ENCODE assay signal across 16 mouse cellular contexts in the genomic region with DNA sequence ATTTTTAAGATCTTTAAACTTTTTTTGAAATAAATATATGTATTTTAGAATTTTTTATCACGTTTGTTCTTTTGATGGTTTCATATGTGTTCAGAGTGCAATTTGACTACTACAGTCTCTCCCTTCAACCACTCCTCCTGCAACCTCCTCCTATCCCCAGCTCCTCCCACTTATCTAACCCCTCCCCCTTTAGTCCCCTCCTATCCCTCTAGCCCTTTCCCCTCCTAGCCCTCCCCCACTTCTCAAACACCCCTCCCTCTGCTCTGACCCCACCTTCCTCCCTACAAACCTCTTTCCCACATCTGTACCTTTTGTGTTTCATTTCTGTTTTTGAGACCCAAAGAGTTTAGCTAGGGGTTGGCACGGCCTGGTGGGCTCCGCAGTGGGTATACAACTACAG.
"Had no signal": no experiment of that assay in that cellular context is flagged by ENCODE, and none has a peak within 500 bp of the region (broad histone marks: within the 10 kb centered on the region; RNA-seq: fewer than 3 reads in every experiment).

No protein-coding gene starts in this region.

- H3K9me3 ChIP-seq: neural tube, embryonic 12.5 days; neural tube, embryonic 13.5 days; stomach, embryonic 15.5 days had no signal

- H3K36me3 ChIP-seq: neural tube, embryonic 12.5 days; neural tube, embryonic 13.5 days; stomach, embryonic 15.5 days had no signal

- H3K9ac ChIP-seq: neural tube, embryonic 12.5 days; stomach, embryonic 15.5 days had no signal

- DNase-seq: retina, postnatal 1 day; right cerebral cortex, adult 18-20 months; right cerebral cortex, postnatal 14 days; right cerebral cortex, postnatal 25 days; right cerebral cortex, postnatal 4 days; spleen, adult 18-20 months; thymus, adult 18-20 months; thymus, adult 2 months; thymus, postnatal 14 days; thymus, postnatal 25 days; thymus, postnatal 36 days; thymus, postnatal 4 days had no signal

- H3K4me2 ChIP-seq: neural tube, embryonic 12.5 days; neural tube, embryonic 13.5 days; stomach, embryonic 15.5 days had no signal

- H3K27ac ChIP-seq: neural tube, embryonic 12.5 days; neural tube, embryonic 13.5 days; stomach, embryonic 15.5 days; stomach, postnatal 0 days had no signal

- H3K4me1 ChIP-seq: stomach, embryonic 15.5 days had no signal

- H3K4me3 ChIP-seq: neural tube, embryonic 12.5 days; neural tube, embryonic 13.5 days; stomach, embryonic 15.5 days had no signal

- H3K27me3 ChIP-seq: neural tube, embryonic 12.5 days; neural tube, embryonic 13.5 days; stomach, embryonic 15.5 days had no signal
